Mouse (Mus musculus): Measurements from ENCODE around the gene Cpeb4. TPM values are rescaled to one million over a fixed set of nuclear protein-coding genes. Genes with fewer than 3 reads are reported as not detected.

The Cpeb4 gene
- polyA plus RNA-seq, 1 experiment = 38.1 TPM

GRCm38 (mm10) chr11:31917769-31918168, 45.8 kb downstream of the Cpeb4 start:
- no peak overlapping the region for H3K27ac ChIP-seq (ENCODE audit: control insufficient read depth, insufficient read depth, low read depth, low read length, poor library complexity)
- 98% methylated on average over 1 of the region's 1 CpGs for WGBS
- TF ChIP-seq CTCF (IDR thresholded peaks at IDR 0.05; ENCODE audit: control insufficient read depth, insufficient read depth, low read length) (no peak), POLR2A (IDR thresholded peaks at IDR 0.05; ENCODE audit: borderline replicate concordance, control insufficient read depth, low read depth, low read length) (no peak)
- no peak overlapping the region for H3K4me3 ChIP-seq (replicated peaks; ENCODE audit: control insufficient read depth, low read depth, low read length)
- H3K4me1 ChIP-seq (ENCODE audit: control insufficient read depth, insufficient read depth, low read length) = no peaks in the 10 kb centered on the region

GRCm38 (mm10) chr11:31930051-31930450, 58.0 kb downstream of the Cpeb4 start:
- TF ChIP-seq CTCF (IDR thresholded peaks at IDR 0.05; ENCODE audit: control insufficient read depth, insufficient read depth, low read length) (no peak), POLR2A (IDR thresholded peaks at IDR 0.05; ENCODE audit: borderline replicate concordance, control insufficient read depth, low read depth, low read length) (no peak)
- no peak overlapping the region for H3K27ac ChIP-seq (ENCODE audit: control insufficient read depth, insufficient read depth, low read depth, low read length, poor library complexity)
- WGBS = 74% methylated on average over 10 of the region's 10 CpGs
- H3K4me3 ChIP-seq (replicated peaks; ENCODE audit: control insufficient read depth, low read depth, low read length) = no peak overlapping the region
- no peaks in the 10 kb centered on the region; the same call in 1 of the 2 replicates for H3K4me1 ChIP-seq (ENCODE audit: control insufficient read depth, insufficient read depth, low read length)

GRCm38 (mm10) chr11:31935652-31936051, 63.6 kb downstream of the Cpeb4 start:
- WGBS = 79% methylated on average over 4 of the region's 4 CpGs
- Histone ChIP-seq H3K4me1 (ENCODE audit: control insufficient read depth, insufficient read depth, low read length) (no peaks in the 10 kb centered on the region), H3K27ac (ENCODE audit: control insufficient read depth, insufficient read depth, low read depth, low read length, poor library complexity) (no peak overlapping the region), H3K4me3 (replicated peaks; ENCODE audit: control insufficient read depth, low read depth, low read length) (no peak overlapping the region)
- TF ChIP-seq CTCF (IDR thresholded peaks at IDR 0.05; ENCODE audit: control insufficient read depth, insufficient read depth, low read length) = no peak
- TF ChIP-seq POLR2A (IDR thresholded peaks at IDR 0.05; ENCODE audit: borderline replicate concordance, control insufficient read depth, low read depth, low read length) = no peak

GRCm38 (mm10) chr11:31936910-31937525, 65.0 kb downstream of the Cpeb4 start:
- 93% methylated on average over 10 of the region's 10 CpGs for WGBS
- H3K27ac ChIP-seq (ENCODE audit: control insufficient read depth, insufficient read depth, low read depth, low read length, poor library complexity) = no peak overlapping the region
- no peaks in the 10 kb centered on the region for H3K4me1 ChIP-seq (ENCODE audit: control insufficient read depth, insufficient read depth, low read length)
- H3K4me3 ChIP-seq (replicated peaks; ENCODE audit: control insufficient read depth, low read depth, low read length) = no peak overlapping the region
- no peak for TF ChIP-seq POLR2A (IDR thresholded peaks at IDR 0.05; ENCODE audit: borderline replicate concordance, control insufficient read depth, low read depth, low read length)
- TF ChIP-seq CTCF (IDR thresholded peaks at IDR 0.05; ENCODE audit: control insufficient read depth, insufficient read depth, low read length) = no peak

GRCm38 (mm10) chr11:31940898-31941639, 69.1 kb downstream of the Cpeb4 start:
- TF ChIP-seq CTCF (IDR thresholded peaks at IDR 0.05; ENCODE audit: control insufficient read depth, insufficient read depth, low read length) (no peak), POLR2A (IDR thresholded peaks at IDR 0.05; ENCODE audit: borderline replicate concordance, control insufficient read depth, low read depth, low read length) (no peak)
- Histone ChIP-seq H3K27ac (ENCODE audit: control insufficient read depth, insufficient read depth, low read depth, low read length, poor library complexity) (no peak overlapping the region), H3K4me3 (replicated peaks; ENCODE audit: control insufficient read depth, low read depth, low read length) (no peak overlapping the region), H3K4me1 (ENCODE audit: control insufficient read depth, insufficient read depth, low read length) (no peaks in the 10 kb centered on the region)
- 89% methylated on average over 13 of the region's 13 CpGs for WGBS

- TF ChIP-seq POLR2A (IDR thresholded peaks at IDR 0.05; ENCODE audit: borderline replicate concordance, control insufficient read depth, low read depth, low read length) (no peak), CTCF (IDR thresholded peaks at IDR 0.05; ENCODE audit: control insufficient read depth, insufficient read depth, low read length) (peak; percentile 35; the same call in 1 of the 2 replicates)
- H3K4me3 ChIP-seq (replicated peaks; ENCODE audit: control insufficient read depth, low read depth, low read length) = no peak overlapping the region
- H3K27ac ChIP-seq (ENCODE audit: control insufficient read depth, insufficient read depth, low read depth, low read length, poor library complexity) = no peak overlapping the region
- 73% methylated on average over 4 of the region's 4 CpGs for WGBS
- no peaks in the 10 kb centered on the region for H3K4me1 ChIP-seq (ENCODE audit: control insufficient read depth, insufficient read depth, low read length)
These were observed 69.9 kb downstream of the Cpeb4 start for GRCm38 (mm10) chr11:31941640-31942638.

GRCm38 (mm10) chr11:31945471-31945870, 73.5 kb downstream of the Cpeb4 start:
- Histone ChIP-seq H3K27ac (ENCODE audit: control insufficient read depth, insufficient read depth, low read depth, low read length, poor library complexity) (no peak overlapping the region), H3K4me3 (replicated peaks; ENCODE audit: control insufficient read depth, low read depth, low read length) (no peak overlapping the region), H3K4me1 (ENCODE audit: control insufficient read depth, insufficient read depth, low read length) (peaks cover 3% of the 10 kb centered on the region)
- 57% methylated on average over 3 of the region's 3 CpGs for WGBS
- TF ChIP-seq CTCF (IDR thresholded peaks at IDR 0.05; ENCODE audit: control insufficient read depth, insufficient read depth, low read length) = no peak
- TF ChIP-seq POLR2A (IDR thresholded peaks at IDR 0.05; ENCODE audit: borderline replicate concordance, control insufficient read depth, low read depth, low read length) = no peak
